Mouse (Mus musculus) liver, embryonic 14.5 days (tissue): ENCODE results near the gene Hopx. TPM values are rescaled to one million over a fixed set of nuclear protein-coding genes. Genes with fewer than 3 reads are reported as not detected.

Experiments used
- ATAC-seq: fragments of 200-750 bp; cut with Nextera tagmentation; 2 replicates; pipeline ENCODE4 v1.8.0; 2017; ENCODE audit warnings: moderate number of reproducible peaks, mild to moderate bottlenecking, moderate library complexity; ENCODE audit not compliant: insufficient read depth
- DNase-seq, 3 experiments: peaks; one replicate each; pipeline ENCODE4 v3.0.0-alpha.2; 2012 to 2013; ENCODE audit warnings: low read depth in 3 of 3, low spot score in 3 of 3
- H3K27ac ChIP-seq: fragments of 300-500 bp; sonication (generic); 2 replicates; pipeline ENCODE4 v1.5.1; 2014; ENCODE audit warnings: moderate library complexity, mild to moderate bottlenecking, control low read depth, inconsistent platforms
- H3K27me3 ChIP-seq: fragments of 300-500 bp; sonication (generic); 2 replicates; pipeline ENCODE4 v1.6.1; 2014; ENCODE audit warnings: mild to moderate bottlenecking, low read length, moderate library complexity; ENCODE audit not compliant: control insufficient read depth, insufficient read depth
- H3K36me3 ChIP-seq: fragments of 300-500 bp; sonication (generic); replicated peaks from 2 replicates; pipeline ENCODE4 v1.6.1; 2014; ENCODE audit warnings: low read depth; ENCODE audit not compliant: control insufficient read depth, insufficient read depth
- H3K4me1 ChIP-seq, 2 experiments: fragments of 200-500 bp in 1 of 2; fragments of 300-500 bp in 1 of 2; sonication (generic) in 1 of 2; replicated peaks; 2 replicates each; pipeline ENCODE4 v1.6.1; 2012 to 2014; ENCODE audit warnings: antibody characterized with exemption in 1 of 2, inconsistent platforms in 1 of 2, low read length in 1 of 2; ENCODE audit not compliant: control insufficient read depth in 2 of 2, insufficient read depth in 2 of 2
- H3K4me2 ChIP-seq: fragments of 300-500 bp; sonication (generic); 2 replicates; pipeline ENCODE4 v1.6.1; 2014; ENCODE audit warnings: low read depth, mild to moderate bottlenecking, control low read depth, moderate library complexity
- H3K4me3 ChIP-seq, 2 experiments: fragments of 200-500 bp in 1 of 2; fragments of 300-500 bp in 1 of 2; sonication (generic) in 1 of 2; 2 replicates each; pipeline ENCODE4 v1.5.1; 2012 to 2014; ENCODE audit warnings: low read depth in 2 of 2, low read length in 2 of 2, mild to moderate bottlenecking in 2 of 2, control low read depth in 1 of 2, inconsistent platforms in 1 of 2, moderate library complexity in 1 of 2; ENCODE audit not compliant: insufficient read depth in 1 of 2
- H3K9ac ChIP-seq: fragments of 300-500 bp; sonication (generic); replicated peaks from 2 replicates; pipeline ENCODE4 v1.6.1; 2014; ENCODE audit warnings: mild to moderate bottlenecking, control low read depth, moderate library complexity
- H3K9me3 ChIP-seq: fragments of 300-500 bp; sonication (generic); 2 replicates; pipeline ENCODE4 v1.6.1; 2016; ENCODE audit warnings: low read length, mixed read lengths; ENCODE audit not compliant: control insufficient read depth
- CTCF ChIP-seq: IDR thresholded peaks from 2 replicates; pipeline ENCODE4 v1.5.1; 2016; ENCODE audit warnings: antibody characterized with exemption, low read depth, control low read depth
- EP300 ChIP-seq: IDR thresholded peaks from 2 replicates; pipeline ENCODE4 v1.6.1; 2016; ENCODE audit warnings: antibody characterized with exemption, low read depth
- WGBS: fragments of 180-500 bp; shearing (Covaris S2); extraction: QIAGEN DNeasy Blood & Tissue Kit; methylation state at CpG from one replicate; pipeline ENCODE4 v1.1.7; 2014; ENCODE audit not compliant: insufficient replicate concordance; 5-methylcytosine and 5-hydroxymethylcytosine counted together
- polyA plus RNA-seq, 2 experiments: library from polyadenylated mRNA; depleted of rRNA in 1 of 2; stranded (reverse) in 1 of 2; unstranded in 1 of 2; fragments of >200 nt; fragmentation: Nextera tagmentation in 1 of 2; extraction: Ambion mirVana in 1 of 2; gene quantifications; 2 replicates each; pipeline versions ENCODE4 v1.2.1 to v1.2.3; 2012 to 2014

Hopx gene
- polyA plus RNA-seq, 2 experiments: 0.19 to 0.74 TPM

- Histone ChIP-seq H3K27ac (no peak overlapping the region), H3K27me3 (no peaks in the 10 kb centered on the region), H3K9ac (no peak overlapping the region), H3K4me3 (no peak overlapping the region), H3K4me1 (peaks cover 16 to 19% of the 10 kb centered on the region in 2 experiments), H3K4me2 (no peak overlapping the region), H3K36me3 (no peaks in the 10 kb centered on the region), H3K9me3 (no peaks in the 10 kb centered on the region)
- DNase-seq (no peak), ATAC-seq (no peak)
- TF ChIP-seq CTCF (no peak), EP300 (no peak)
- WGBS: 69% methylated on average over 9 of the region's 9 CpGs
Measured at GRCm38 (mm10) chr5:77115732-77116131, 811 bp upstream of the Hopx start.

DNA sequence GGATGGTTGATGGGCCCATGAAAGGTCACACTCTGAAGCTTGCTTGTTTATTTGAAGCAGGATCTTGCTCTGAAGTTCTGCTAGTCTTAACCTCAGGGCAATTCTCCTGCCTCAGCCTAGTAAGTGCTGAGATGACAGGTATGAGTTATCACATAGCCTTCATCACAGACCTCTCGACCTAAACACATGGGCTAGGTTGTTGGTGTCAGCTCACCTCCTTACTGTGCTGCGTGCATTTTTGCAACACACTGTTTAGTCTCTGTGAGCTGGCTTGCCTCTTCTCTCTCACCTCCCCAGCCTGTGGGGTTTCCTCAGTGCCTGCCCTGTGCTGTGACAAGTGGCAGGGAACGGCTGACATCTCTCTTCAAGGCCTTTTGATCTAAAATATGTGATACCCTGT, 1.1 kb downstream of the Hopx start:
- ATAC-seq (no peak), DNase-seq (no peak)
- H3K4me3 ChIP-seq: no peak overlapping the region
- H3K27me3 ChIP-seq: no peaks in the 10 kb centered on the region
- no peaks in the 10 kb centered on the region for H3K9me3 ChIP-seq
- no peak overlapping the region for H3K4me2 ChIP-seq
- no peak for TF ChIP-seq EP300
- H3K9ac ChIP-seq: no peak overlapping the region
- no peak overlapping the region for H3K27ac ChIP-seq
- 64% methylated on average over 3 of the region's 3 CpGs for WGBS
- peaks cover 0 to under 1% of the 10 kb centered on the region in 2 experiments; a peak in 1 of 4 replicates for H3K4me1 ChIP-seq
- no peaks in the 10 kb centered on the region for H3K36me3 ChIP-seq

- Histone ChIP-seq H3K36me3 (no peaks in the 10 kb centered on the region), H3K27ac (no peak overlapping the region), H3K9ac (no peak overlapping the region), H3K9me3 (no peaks in the 10 kb centered on the region), H3K27me3 (no peaks in the 10 kb centered on the region), H3K4me3 (no peak overlapping the region), H3K4me2 (no peak overlapping the region), H3K4me1 (no peaks in the 10 kb centered on the region)
- TF ChIP-seq CTCF: no peak
- TF ChIP-seq EP300: no peak
- ATAC-seq (no peak), DNase-seq (no peak)
- WGBS: 46% methylated on average over 2 of the region's 2 CpGs
Measured at GRCm38 (mm10) chr5:77112066-77112465, 2.9 kb downstream of the Hopx start.

- no peak overlapping the region for H3K27ac ChIP-seq
Measured at GRCm38 (mm10) chr5:77109814-77110213, 5.1 kb downstream of the Hopx start.

DNA sequence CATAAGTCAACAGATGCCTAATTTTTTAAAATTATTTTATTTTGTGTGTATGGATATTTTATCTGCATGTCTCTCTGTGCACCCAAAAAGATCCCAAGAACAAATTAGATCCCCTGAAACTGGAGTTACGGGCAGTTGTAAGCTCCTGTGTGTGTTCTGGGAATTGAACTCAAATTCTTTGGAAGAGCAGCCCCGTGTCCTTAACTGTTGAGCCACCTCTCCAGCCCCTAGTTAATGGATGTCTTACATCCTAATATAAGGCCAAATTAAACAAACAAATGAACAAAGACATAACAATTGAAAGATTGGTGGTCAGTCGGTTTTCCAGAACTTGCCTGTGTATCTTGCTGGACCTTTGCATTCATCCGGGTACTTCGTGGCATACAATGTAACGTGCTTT, 6.1 kb downstream of the Hopx start:
- ATAC-seq: no peak
- no peak overlapping the region for H3K4me2 ChIP-seq
- no peak for DNase-seq
- no peak overlapping the region for H3K9ac ChIP-seq
- no peaks in the 10 kb centered on the region for H3K9me3 ChIP-seq
- no peak overlapping the region for H3K27ac ChIP-seq
- whole genome bisulfite sequencing: 73% methylated on average over 6 of the region's 6 CpGs
- no peaks in the 10 kb centered on the region for H3K27me3 ChIP-seq
- no peak for TF ChIP-seq EP300
- no peak for TF ChIP-seq CTCF
- no peak overlapping the region for H3K4me3 ChIP-seq
- H3K36me3 ChIP-seq: no peaks in the 10 kb centered on the region
- H3K4me1 ChIP-seq: no peaks in the 10 kb centered on the region

More at GRCm38 (mm10) chr5:77109814-77110213, 5.1 kb downstream of the Hopx start:
- no peaks in the 10 kb centered on the region for H3K4me1 ChIP-seq
- ATAC-seq: no peak
- H3K4me2 ChIP-seq: no peak overlapping the region
- H3K27me3 ChIP-seq: no peaks in the 10 kb centered on the region
- WGBS: 60% methylated on average over 2 of the region's 2 CpGs
- H3K4me3 ChIP-seq: no peak overlapping the region
- TF ChIP-seq EP300 (no peak), CTCF (no peak)
- no peaks in the 10 kb centered on the region for H3K36me3 ChIP-seq
- no peaks in the 10 kb centered on the region for H3K9me3 ChIP-seq
- H3K9ac ChIP-seq: no peak overlapping the region
- DNase-seq: no peak
